Mouse (Mus musculus): Measurements from ENCODE around the gene Tnfaip3.
A peak's percentile ranks its signal among the peaks of the same experiment; 100 is the strongest.

Tnfaip3 gene

GRCm38 (mm10) chr10:19015257-19015862, at the start of gene Tnfaip3:
Tnfaip3 (minus strand) TSS chr10:19015657.
- peak; percentile 98 for DNase-seq (ENCODE audit: low read depth, low spot score)

- peak; percentile 58 for DNase-seq (ENCODE audit: low read depth, low spot score)
These were observed 49.5 kb upstream of the Tnfaip3 start for GRCm38 (mm10) chr10:19064651-19065601.

GRCm38 (mm10) chr10:19063670-19064069, 48.2 kb upstream of the Tnfaip3 start:
- DNase-seq (ENCODE audit: low read depth, low spot score) = peak; percentile 40

DNA sequence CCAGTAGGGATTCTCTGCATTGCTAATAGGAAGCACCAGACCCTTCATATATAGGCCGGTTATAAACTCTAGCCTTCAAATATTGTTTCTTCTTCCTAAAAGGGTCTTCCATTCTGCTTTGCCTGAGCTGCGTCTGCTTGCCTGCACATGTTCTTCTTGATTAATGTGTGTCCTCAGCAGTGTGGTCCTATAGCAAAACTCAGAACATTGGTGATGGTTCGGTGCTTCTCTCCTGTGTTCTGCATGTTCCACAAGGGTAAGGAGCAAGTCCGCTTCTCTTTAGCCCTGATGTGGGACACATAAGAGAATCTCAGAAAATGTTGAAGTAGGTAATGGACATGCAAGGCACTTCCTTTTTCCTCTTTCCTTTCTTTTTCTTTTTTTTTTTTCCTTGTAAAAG, 47.8 kb upstream of the Tnfaip3 start:
- DNase-seq (ENCODE audit: low read depth, low spot score) = peak; percentile 54

GRCm38 (mm10) chr10:19062098-19062905, 46.8 kb upstream of the Tnfaip3 start:
- DNase-seq (ENCODE audit: low read depth, low spot score) = peak; percentile 96

DNA sequence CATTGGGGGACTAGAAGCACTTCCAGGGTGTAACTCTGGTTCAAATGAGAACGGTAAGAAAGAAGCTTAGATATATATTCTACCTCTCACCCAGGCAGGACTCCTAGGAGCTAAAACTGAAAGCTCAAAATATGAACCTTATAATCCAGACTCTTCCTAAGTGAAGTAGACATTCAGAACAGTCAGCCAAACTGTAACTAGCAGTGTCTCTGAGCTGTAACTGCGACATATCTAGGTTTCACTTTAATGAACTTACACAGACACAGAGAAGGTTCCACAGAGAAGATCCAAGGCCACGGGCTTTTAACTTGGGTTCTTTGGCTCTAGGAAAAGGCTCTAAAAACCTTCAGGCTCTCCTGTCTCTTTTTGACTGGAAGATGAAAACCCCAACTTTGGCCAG, 45.7 kb upstream of the Tnfaip3 start:
- DNase-seq (ENCODE audit: low read depth, low spot score) = peak; percentile 43

- no peak for DNase-seq (ENCODE audit: low read depth, low spot score)
These were observed 38.1 kb upstream of the Tnfaip3 start for GRCm38 (mm10) chr10:19053524-19053923.

DNA sequence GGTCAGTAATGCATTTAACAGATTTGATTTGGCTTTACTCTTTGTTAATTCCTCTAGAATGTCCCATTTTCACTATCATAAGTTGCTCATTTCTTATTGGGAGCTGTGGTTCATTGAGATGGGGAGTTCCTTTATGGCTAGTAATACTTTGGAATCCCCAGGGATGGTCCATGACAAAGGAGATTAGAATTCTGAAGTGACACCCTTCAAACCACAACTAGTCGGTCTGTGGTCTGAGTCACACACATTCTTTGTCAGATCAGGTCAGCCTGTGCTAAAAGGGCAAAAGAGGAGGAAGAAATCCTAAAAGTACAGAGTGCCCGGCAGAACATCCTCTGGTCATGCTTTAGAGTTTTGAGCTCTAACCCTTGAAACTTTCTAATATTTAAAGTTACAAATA, 30.5 kb upstream of the Tnfaip3 start:
- no peak for DNase-seq (ENCODE audit: low read depth, low spot score)

GRCm38 (mm10) chr10:19044765-19045516, 29.5 kb upstream of the Tnfaip3 start:
- no peak for DNase-seq (ENCODE audit: low read depth, low spot score)

DNA sequence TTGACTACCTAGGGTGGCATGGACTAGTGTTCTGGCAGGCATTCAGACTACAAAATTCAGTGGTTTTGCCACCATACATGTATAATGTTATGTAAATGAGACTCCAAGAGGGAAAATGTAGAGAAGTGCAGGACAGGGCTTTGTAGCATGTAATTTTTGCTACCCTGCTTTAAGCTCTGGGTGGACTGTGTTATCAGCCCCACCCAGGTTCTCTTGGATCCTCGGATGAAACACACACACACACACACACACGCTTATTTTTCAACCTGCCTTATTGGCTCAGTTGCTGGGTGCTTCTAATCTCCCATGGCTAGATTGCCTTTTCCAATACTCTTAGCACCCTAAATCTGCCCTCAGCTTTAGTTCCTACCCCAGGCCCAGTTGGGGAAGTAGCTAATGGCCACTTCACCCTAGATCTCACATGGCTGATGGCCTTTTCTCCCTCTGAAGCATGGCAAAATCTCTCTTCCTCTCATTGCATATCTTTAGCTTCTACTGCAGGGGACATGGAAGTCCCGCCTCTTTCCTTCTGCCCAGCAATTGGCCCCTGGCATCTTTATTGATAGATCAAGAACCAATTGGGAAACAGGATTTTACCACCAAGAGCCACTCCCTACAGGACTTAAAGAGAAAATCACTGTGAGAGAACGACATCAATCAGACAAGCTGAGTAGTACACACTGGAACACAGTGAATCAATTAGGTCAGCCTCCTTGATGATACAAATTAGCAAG, 28.2 kb upstream of the Tnfaip3 start:
- peak; percentile 86 for DNase-seq (ENCODE audit: low read depth, low spot score)

- DNase-seq (ENCODE audit: low read depth, low spot score) = no peak
These were observed 24.7 kb upstream of the Tnfaip3 start for GRCm38 (mm10) chr10:19040147-19040546.

DNA sequence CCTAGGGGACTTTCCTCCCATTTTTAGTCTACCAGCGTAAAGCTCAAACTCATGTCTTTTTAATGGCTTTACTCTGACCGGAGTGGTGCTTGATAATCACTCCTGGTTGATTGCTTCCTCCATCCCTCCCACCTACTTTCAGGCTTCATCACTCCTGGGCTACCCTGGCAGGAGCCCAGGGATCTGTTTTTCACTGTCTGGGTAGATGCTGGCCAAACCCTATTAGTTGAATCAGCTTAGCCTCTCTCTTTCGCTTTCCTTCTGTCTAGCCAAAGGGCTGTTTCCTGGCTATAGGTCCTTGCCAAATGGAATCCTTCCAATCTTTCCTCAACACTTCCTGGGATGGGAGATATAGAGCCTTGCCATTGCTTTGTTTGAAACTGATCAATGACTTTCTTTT, 19.3 kb upstream of the Tnfaip3 start:
- no peak for DNase-seq (ENCODE audit: low read depth, low spot score)

GRCm38 (mm10) chr10:19033696-19034095, 18.2 kb upstream of the Tnfaip3 start:
- DNase-seq (ENCODE audit: low read depth, low spot score) = no peak

DNA sequence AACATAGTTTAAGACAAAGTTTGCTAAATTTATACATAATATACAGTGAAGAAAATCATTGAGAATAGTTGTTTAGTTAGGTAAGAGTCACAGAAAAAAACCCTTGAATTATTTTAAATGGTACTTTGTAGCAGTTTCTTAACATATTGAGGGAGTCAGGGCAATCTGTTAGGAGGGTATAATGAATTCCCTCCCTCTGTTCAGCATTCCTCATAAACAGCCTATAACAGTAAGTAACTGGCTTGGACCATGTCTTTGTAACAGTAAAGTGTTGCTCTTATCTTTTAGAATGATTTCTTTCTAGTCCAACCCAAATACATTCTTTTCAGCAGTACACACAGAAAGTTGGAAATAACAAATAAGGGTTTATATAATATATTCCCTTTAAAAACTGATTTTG, 16.4 kb upstream of the Tnfaip3 start:
- DNase-seq (ENCODE audit: low read depth, low spot score) = no peak

DNA sequence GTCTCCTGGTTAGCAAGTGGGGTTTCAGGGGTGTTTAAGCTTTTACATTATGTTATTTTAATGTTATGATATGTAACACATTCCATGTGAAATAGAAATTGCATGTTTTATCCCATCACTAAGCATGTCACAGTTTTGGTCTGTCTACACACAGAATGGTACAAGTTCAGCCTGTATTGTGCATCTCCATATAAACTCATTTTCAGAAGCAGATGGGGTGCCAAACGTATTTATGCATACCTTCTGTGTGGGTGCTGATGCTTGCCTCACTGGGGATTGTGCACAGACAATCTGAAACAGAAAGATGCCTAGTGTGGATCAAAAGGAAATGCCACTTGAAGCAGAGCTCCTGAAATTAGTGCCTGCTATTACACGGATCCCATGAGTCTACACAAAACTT, 15.2 kb upstream of the Tnfaip3 start:
- DNase-seq (ENCODE audit: low read depth, low spot score) = no peak

DNA sequence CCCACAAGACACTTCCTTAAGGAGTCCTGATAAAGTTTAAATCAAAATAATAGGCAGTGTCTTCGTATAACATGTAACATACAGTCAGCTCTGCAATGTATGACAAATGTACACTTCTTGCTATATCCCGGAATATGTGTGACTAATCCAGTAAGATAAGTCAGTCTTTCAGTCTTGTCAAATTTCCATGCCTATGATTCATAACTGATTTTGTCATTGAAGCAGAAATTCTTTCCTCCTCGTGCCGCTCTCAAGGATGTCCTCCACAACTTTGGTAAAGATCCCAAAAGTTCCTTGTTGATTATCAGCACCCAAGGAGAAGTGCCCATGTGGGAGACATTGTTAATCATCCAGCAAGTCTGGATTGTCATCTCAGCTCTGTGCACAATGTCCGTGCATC, 11.3 kb upstream of the Tnfaip3 start:
- DNase-seq (ENCODE audit: low read depth, low spot score) = no peak

GRCm38 (mm10) chr10:19024353-19024752, 8.9 kb upstream of the Tnfaip3 start:
- no peak for DNase-seq (ENCODE audit: low read depth, low spot score)

- DNase-seq (ENCODE audit: low read depth, low spot score) = no peak
These were observed 8.3 kb upstream of the Tnfaip3 start for GRCm38 (mm10) chr10:19023622-19024326.

GRCm38 (mm10) chr10:19022272-19022671, 6.8 kb upstream of the Tnfaip3 start:
- DNase-seq (ENCODE audit: low read depth, low spot score) = no peak
